Mouse (Mus musculus) erythroblast, embryonic 14.5 days (primary cell): ENCODE measurements at regions not wholly inside any gene's neighbourhood (a gene's known extent, or its start where the extent isn't known, plus 50 kb on each side); places are given as distances from the start of the nearest gene placed in this dataset.

Source experiments
- GATA1 ChIP-seq: IDR thresholded peaks from 2 replicates; pipeline ENCODE4 v1.6.1; 2012; ENCODE audit warnings: low read length, inconsistent platforms, mixed read lengths
- TAL1 ChIP-seq: IDR thresholded peaks from 3 replicates; pipeline ENCODE4 v1.6.1; 2012; ENCODE audit warnings: low read length, inconsistent platforms, mixed read lengths

- TF ChIP-seq GATA1 (no peak), TAL1 (no peak)
These were observed 58.5 kb upstream of the Bod1 start for GRCm38 (mm10) chr11:31730181-31730580.
